Mouse (Mus musculus): Measurements from ENCODE around the gene Npm3.

Npm3 gene

GRCm38 (mm10) chr19:45733564-45733963 lies 15.8 kb downstream of the Npm3 start:
- no peak for DNase-seq

GRCm38 (mm10) chr19:45731658-45732057 lies 17.7 kb downstream of the Npm3 start:
- no peak for DNase-seq

- no peak for DNase-seq
Observed at GRCm38 (mm10) chr19:45730042-45730441, 19.3 kb downstream of the Npm3 start.

- DNase-seq = no peak
Observed at GRCm38 (mm10) chr19:45727231-45727630, 22.2 kb downstream of the Npm3 start.

GRCm38 (mm10) chr19:45725677-45726277 lies 23.6 kb downstream of the Npm3 start:
- no peak for DNase-seq

GRCm38 (mm10) chr19:45722188-45722587 lies 27.2 kb downstream of the Npm3 start:
- DNase-seq = no peak

- no peak for DNase-seq
Observed at GRCm38 (mm10) chr19:45718286-45718685, 31.1 kb downstream of the Npm3 start.

- no peak for DNase-seq
Observed at GRCm38 (mm10) chr19:45717493-45718220, 31.7 kb downstream of the Npm3 start.

- DNase-seq = no peak
Observed at GRCm38 (mm10) chr19:45708704-45709103, 40.7 kb downstream of the Npm3 start.
